Mouse (Mus musculus) frontal cortex, postnatal 25 days (tissue): ENCODE results near the gene Clcf1.

Experiments
- DNase-seq, 2 experiments: peaks; one replicate each; pipeline ENCODE4 v3.0.0; 2022; ENCODE audit warnings: low spot score in 2 of 2

Clcf1 gene

DNA sequence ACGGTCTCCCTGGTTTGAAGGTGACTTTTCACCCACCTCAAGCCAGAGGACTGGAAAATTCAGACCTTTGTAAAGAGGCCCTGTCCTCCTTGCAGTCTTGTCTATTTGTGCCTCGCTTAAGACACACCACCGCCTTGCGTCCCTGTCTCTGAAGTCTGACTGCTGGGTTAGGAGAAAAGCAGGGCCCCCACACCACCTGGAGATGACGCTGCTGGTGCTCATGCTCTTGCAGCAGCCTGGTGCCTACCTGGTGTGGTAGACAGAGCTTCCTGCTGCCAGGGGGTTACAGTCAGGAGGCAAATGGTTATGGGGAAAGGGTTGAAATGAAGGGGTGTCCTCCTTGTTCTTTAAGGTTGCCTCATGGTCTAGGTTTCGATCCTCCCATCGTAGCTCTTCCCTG is 40.2 kb downstream of the Clcf1 start:
- DNase-seq, result no peak

DNA sequence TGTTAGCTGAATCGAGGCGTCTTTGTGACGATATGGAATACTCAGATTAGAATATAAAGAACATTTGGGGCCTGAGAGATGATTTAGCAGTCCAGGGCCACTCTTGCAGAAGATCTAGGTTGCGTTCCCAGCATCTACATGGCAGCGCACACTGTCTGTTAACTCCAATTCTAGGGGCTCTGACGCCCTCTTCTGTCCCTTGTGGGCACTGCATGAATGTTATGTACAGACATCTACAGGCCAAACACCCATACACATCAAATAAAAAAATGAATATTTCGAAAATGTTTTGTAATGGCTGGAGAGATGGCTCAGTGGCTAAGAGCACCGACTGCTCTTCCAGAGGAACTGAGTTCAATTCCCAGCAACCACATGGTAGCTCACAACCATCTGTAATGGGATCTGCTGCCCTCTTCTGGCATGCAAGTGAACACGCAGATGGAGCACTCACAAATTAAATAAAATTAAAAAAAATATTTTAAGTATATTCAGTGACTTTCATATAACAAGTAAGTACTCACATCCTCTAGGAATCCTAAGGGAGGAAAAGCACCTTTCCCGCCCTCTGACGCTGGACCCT is 41.6 kb downstream of the Clcf1 start:
- no peak for DNase-seq

DNA sequence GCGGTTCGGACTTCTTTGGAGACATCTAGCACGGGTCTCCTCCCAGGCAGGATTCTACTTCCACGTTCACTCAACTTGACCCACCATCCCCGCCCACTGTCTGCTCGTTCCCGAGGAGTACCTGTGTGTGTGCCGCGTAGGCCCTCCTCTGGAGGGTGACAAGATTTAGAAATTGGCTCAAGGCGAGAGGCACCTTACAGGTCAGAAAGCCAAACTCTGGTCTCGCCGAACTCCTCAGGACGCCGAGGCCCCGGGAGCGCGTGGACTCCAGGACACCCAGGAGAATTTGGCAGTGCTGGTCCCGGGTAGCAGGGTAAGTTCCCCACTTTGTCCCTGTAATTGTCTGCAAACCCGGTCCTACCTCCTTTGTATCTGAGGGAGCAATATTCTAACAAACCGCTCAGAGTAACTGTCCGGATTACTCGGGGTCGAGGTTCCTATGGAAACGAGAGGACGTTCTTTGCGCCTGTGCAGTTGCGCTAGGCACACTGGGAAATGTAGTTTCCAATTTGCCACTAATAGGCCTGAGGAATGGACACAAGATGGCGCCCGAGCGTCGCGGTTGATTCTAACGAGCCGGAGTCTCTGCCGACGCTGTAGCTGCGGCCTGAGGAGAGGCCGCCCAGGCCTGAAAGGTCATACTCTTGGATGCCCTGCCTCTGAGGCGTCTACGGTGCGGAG is 43.3 kb downstream of the Clcf1 start:
- peak; percentile 90 to 96 for DNase-seq

DNA sequence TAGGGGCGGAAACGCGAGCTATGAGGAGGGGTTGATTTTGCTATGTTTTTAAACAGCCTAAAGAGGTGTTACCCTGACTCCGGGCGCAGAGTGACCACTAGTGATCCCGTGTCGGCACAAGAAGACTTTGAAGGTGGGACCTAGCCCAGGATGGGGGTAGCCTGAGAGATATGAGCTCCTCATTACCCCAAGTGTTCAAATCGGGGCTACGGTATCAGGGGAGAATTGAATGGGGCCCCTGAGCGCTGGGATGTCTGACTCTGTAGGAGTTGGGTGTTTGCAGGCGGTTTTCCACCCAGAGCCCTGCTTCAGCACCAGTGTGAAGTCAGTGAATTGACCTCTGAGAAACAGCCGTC is 43.8 kb downstream of the Clcf1 start:
- no peak for DNase-seq

DNA sequence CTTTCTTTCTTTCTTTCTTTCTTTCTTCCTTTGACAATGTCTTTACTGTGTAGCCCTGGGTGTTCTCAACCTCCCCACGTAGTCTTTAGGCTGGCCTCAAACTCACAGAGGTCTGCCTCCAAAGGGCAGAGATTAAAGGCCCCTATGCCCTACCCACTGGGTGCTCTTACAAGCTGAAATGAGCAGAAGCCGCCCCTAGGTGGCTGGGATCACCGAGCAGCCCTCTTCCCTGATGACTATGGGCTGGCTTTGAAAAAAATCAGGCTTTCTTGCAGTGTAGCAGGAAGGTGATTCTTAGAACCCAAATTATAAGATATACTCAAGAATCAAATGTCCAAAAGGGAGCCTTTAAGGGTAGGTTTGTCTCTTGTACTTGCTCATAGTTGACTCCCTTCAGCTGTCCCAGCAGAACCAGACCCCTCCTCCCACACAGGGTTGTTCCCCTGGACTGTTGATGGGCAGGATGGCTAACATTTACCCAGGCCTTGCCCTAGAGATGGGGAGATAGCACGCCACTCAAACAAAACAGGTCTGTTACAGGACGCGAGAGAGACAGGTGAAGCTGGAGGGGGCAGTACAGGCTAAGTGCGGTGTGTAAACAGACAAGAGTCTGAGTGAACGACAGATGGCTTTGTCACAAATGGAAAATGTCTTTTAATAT is 47.1 kb downstream of the Clcf1 start:
- no peak for DNase-seq

DNA sequence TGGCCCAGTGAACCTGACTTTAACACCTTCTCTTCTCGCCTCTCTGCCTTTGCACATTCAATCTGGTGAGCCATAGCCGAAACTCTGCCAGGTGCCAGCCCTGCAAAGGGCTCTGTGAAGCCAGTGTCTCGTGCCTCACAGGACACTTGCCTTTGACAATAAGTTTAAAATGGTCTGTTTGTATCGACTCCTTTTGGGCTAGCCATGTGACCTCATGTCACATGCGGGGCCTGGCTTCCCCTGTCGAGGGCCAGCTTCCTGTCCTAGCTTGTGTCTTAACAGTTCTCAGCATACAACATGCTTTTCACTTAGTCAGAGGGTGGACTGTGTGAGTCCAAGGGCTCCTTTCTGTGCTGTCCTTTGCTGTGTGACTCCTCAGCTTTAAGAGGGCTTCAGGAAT is 48.7 kb downstream of the Clcf1 start:
- DNase-seq, result no peak

DNA sequence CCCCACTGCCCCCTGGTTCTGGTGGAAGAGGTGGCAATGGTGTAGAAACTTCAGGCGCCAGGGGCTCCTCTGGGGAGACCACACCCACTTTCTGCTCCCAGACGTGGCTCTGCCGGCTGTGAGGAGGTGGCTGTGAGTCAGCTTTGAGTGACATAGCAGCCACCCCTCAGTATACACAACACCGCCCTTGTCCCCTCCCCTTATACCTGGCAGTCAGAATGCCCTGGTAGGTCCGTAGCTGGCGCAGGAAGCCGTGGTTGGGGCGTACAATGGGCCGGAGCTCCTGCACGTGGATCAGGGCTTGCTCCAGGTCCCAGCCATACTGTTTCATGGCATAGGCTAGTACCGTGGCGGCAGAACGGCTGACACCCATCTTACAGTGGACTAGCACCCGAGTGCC is 49.7 kb downstream of the Clcf1 start:
- no peak for DNase-seq

DNA sequence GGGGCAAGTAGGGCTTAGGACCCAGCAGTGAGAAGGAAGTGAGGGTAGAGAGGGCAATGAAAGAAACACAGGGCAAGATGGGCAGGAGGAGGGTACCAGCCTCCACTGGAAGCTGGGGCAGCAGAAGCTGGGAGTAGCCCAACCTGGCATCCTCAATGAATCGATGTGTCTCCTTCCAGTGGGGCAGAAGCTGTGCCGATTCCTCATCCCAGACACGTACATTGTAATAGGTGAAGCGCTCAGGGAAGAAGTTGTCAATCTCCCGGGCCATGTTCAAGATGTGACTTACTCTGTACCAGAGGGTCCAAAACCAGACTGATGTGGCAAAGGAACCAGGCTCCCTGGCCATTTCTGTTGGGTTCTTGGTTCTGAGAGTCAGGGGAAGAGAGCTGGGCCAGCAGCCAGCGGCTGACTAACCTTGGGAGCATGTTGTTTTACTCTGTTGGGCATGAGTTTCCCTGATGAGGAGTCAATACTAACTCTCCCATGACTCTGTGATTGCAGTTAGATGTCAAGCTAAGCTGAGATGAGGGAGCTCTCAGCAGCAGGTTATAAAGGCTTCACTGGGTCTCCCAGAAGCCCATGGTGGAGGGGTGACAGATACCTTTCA is 50.2 kb downstream of the Clcf1 start:
- DNase-seq, result no peak

DNA sequence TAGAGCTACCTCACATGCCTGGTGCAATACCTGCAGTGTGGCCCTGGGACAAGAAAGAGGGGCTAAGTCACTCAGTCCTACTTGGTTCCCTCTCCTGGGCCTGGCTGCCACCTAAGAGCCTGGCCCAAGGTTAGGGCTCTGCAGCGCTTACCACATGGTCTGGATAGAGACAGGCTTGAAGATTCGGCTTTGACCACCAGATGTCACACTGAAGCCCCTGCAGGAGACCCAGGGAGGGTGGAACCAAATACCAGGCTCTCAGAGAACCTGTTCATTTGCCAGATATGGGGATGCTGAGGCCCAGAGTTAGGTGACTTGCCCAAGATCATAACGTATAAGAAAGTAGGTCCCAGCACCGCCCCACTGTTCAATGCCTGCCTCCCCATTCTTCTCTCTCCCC is 51.9 kb downstream of the Clcf1 start:
- DNase-seq, result no peak

DNA sequence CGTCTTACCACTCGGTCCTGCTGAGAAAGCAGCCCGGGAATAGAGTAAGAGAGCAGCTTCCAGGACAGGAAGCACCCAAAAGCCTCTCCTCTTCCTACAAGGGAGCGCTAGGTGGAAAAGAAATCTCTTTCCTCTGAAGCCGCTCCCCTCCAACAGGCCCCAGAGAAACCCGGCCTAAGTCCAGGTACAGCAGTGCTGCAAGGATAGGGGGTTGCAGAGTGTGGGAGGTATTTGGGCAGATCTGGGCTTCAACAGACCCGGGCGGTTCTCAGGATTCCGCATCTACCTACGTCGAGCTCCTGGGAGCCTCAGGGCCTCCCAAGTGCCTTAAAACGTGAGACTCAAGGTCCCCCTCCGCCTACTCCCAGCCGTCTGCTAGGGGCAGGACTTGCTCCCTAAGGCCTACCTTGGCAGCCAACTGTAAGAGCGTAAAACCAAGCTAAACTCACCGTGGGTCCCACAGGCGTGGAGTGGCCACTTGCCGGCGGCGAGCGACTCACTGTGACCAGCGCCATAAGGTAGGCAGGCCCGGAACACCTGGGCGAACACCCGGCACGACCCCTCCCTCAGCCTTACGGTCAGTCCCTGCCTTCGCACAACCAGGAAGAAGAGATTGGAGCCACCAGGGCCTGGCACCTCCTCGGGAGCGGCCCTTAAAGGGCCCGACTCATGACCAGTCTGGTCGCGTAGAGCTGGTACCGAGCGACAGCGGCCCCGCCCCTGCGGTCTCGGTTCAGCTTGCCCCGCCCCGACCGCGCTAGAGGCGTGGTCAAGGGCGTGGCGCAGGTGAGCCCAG is 54.7 kb downstream of the Clcf1 start, which contains the start of gene Ssh3:
Ssh3 (minus strand) TSS at position 615 of the 796 bp plus-strand sequence.
- DNase-seq, result peak; percentile 35 to 53

DNA sequence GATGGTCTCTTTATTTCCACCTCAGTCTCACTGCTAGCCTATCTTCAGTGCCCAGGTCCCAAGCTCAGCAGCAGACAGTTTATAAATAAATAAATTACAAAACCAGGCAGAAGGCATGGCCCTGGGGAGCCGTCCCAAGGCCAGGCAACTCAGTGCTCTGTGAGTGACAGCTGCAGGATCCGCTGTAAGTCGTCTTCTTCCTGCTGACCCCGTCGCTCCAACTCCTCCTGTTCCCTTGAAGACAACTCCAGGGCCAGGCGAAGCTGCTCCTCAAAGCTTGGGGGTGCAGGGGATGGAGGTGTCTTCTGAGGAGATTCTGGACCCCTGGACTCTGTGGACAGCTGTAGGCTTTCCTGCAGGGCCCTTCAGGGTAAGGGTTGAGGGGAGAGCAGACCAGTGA is 56.1 kb downstream of the Clcf1 start:
- no peak for DNase-seq

DNA sequence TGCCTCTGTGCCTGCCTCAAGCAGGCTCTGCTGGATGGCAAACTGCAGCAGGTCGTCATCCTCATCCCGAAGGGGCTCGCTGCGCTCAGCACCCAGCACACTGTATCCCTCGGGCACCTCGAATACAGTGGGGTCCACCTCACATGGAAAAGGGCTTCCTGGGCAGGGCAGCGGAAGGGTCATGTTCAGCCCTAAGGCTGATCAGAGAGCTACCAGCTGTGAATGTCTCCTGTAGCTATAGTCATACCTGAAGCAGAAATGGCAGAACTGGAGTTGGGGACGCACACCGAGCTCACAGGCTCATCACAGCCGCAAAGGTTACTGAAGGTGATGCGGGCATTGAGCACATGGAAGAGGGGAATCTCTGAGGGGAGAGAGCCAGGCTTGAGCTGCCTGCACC is 56.9 kb downstream of the Clcf1 start:
- no peak for DNase-seq
